Mouse (Mus musculus) midbrain, embryonic 16.5 days (tissue): ENCODE results near the gene Lilr4b. TPM values are rescaled to one million over a fixed set of nuclear protein-coding genes. Genes with fewer than 3 reads are reported as not detected.

Experiments
- polyA plus RNA-seq: library from polyadenylated mRNA; unstranded; fragments of >200 nt; fragmentation: Nextera tagmentation; extraction: Ambion mirVana; gene quantifications from 2 replicates; pipeline ENCODE4 v1.2.1, GENCODE M21; 2015

The Lilr4b gene
- polyA plus RNA-seq, 1 experiment from 2014 or later: 0.29 TPM

Other genes with a start within 250 kb of the Lilr4b start
- not detected in 2 replicates for gene Gm49339, start within 50 bp of the Lilr4b start, polyA plus RNA-seq
- gene Lilrb4a, start 10.3 kb downstream of the Lilr4b start, polyA plus RNA-seq: 0.63 and 0.78 TPM in 2 replicates
- gene Fam162b, start 109.9 kb downstream of the Lilr4b start, polyA plus RNA-seq: 1.0 and 2.7 TPM in 2 replicates
- gene Gprc6a, start 150.8 kb downstream of the Lilr4b start, polyA plus RNA-seq: 0.07 and 0.08 TPM in 2 replicates
- 0.08 TPM in 1 of 2 replicates, not detected in the other for gene Rfx6, start 197.1 kb downstream of the Lilr4b start, polyA plus RNA-seq